Mouse (Mus musculus) CD4-positive naive resting alpha-beta T cell, adult 76 days (primary cell): ENCODE data around the gene Gpx1. TPM values are rescaled to one million over a fixed set of nuclear protein-coding genes. Genes with fewer than 3 reads are reported as not detected.

Experiments used
- total RNA-seq: library from RNA; stranded (reverse); gene quantifications from one replicate; pipeline ENCODE4 v1.2.4, GENCODE M21; 2023

The Gpx1 gene
- total RNA-seq = 164 TPM

DNA sequence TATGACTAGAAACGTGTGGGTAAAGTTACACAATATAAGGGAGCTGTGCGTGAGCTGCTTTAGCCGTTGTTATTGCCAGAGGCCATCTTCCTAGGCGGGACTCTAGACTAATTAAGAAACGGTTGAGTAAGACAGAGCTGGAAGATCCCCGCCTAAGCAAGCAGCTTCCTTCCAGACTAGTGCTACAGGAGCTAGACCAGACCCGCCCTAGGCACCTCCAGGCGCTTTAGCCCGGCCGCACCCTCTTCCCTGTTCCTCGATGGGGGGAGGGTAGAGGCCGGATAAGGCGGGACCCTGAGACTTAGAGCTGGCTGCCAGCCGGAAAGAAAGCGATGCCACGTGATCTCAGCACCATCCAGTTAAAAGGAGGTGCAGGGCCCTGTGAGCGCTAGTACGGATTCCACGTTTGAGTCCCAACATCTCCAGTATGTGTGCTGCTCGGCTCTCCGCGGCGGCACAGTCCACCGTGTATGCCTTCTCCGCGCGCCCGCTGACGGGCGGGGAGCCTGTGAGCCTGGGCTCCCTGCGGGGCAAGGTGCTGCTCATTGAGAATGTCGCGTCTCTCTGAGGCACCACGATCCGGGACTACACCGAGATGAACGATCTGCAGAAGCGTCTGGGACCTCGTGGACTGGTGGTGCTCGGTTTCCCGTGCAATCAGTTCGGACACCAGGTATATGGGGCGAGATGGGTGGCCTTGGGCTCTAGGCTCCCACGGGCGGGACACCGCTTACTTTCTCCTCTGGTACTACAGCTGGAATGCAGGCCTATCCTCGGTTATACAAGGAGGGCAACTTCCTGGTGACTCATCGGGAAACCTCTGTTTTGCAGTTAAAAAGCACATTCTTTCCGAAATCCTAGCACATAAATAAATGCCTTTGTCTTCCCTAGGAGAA, at the start of gene Gpx1:
Gene Gpx1, plus strand, starts transcription at position 18 of the 896 bp plus-strand sequence.

DNA sequence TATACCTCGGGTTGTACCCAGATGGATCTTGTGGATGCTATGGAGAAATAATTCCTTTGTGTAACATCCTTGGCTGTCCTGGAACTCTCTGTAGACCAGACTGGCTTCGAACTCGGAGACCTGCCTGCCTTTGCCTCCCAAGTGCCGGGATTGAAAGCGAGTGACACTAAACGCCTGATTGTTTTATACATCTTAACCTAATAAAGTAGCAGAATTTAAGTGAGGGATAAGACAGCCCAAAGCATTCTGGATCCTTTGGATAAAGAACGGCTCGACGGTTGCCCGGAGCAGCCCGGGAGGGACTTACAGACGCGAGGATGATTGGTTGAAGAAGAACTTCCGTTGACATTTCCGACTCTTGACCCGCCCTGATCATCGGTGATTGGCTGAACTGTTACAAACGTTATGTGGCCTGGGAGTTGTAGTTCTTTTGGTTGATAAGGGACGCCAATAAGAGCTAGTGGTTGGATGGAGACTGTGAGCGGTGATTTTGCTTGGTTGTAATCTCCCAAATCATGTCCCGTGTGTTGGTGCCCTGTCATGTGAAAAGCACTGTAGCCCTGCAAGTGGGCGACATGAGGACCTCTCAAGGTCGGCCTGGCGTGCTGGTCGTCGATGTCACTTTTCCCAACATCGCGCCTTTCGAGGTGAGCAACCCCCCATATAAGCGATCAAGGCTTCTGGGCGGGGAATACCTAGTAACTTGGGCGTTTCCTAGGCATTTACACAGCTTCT, 48.5 kb upstream of the Gpx1 start, which contains the start of gene Nicn1:
Gene Nicn1, plus strand, starts transcription at position 414 of the 735 bp plus-strand sequence.

DNA sequence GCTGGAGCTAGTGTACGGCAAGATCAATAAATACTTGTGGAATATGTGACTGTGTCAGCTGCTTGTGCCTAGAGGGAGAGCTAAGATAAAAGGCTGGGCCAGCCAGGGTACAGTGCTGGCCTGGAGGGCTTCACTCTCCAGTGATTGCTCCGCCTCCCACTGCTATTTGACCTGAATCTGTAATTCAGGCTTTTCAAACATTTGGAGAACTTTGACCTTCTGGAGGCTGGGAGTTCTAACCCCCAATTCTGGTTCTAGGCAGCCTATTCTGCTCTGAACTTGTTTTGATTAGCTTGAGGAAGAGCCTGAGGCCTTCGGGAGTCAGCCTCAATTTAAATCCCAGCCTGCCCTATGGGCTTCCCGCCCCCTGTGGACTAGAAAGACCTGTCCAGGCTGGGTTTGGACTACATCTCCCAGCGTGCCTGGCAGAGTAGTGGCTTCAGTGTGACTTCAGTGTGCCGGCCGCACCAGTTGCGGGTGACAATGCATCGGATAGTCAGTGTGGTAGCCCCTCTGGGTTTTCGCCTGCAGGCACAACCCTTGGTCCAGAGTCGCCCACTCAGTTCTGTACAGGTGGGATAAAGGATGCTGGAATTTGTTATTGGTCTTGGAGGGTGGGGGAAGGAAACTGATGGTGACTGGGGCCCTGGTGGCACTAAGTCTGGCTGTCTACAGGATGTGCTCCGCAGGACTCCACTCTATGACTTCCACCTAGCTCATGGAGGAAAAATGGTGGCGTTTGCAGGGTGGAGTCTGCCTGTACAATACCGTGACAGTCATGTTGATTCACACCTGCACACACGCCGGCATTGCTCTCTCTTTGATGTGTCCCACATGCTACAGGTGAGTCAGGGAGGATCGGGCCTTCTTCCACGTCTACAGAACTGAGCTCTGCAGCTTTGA, 42.0 kb upstream of the Gpx1 start, which contains the start of gene Amt:
Gene Amt, plus strand, starts transcription at position 401 of the 903 bp plus-strand sequence.

DNA sequence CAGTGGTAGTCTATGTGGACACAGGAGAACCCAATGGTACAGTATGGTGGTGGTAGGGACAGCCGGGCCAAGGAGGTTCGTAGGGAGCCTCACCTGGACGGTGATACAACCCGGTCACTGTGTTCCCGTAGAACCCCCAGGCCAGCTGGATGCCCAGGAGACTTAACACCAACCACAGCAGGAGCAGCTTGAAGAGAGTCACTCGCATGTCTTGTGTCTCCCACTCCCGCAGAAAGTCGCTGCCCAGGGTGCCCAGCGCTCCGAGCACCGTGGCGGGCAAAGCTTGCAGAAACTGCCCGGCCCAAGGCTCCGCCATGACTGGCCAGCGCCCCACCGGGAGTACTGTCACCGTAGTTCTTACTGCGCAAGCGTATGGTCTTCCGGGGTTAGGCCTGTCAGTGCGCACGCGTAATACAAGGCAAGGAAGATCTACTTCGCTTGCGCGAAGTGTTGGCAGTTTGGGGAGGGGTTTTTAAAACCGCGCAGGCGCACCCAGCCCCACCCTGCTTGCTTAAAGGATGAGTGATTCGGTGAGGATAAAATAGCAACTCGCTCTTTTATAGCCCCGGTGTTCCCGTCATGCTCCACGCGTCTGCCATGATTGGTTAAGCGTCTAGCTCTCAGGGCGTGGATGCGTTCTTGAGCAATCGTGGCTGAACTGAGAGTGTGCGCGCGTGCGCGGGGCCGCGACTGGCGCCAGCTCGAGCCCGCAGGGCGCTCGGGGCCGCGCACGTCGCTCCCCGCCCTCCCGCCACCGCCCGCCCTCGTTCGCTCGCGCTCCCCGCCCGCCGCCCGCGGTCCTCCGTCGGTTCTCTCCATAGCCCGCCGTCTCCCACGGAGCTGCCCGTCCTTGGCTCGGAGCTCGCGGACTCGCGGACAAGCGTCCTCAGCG, 32.8 kb upstream of the Gpx1 start, which contains the start of the genes Rhoa and Tcta:
Gene Rhoa, plus strand, starts transcription at position 501 of the 892 bp plus-strand sequence.
Gene Tcta, minus strand, starts transcription at position 532 of the 892 bp plus-strand sequence.

DNA sequence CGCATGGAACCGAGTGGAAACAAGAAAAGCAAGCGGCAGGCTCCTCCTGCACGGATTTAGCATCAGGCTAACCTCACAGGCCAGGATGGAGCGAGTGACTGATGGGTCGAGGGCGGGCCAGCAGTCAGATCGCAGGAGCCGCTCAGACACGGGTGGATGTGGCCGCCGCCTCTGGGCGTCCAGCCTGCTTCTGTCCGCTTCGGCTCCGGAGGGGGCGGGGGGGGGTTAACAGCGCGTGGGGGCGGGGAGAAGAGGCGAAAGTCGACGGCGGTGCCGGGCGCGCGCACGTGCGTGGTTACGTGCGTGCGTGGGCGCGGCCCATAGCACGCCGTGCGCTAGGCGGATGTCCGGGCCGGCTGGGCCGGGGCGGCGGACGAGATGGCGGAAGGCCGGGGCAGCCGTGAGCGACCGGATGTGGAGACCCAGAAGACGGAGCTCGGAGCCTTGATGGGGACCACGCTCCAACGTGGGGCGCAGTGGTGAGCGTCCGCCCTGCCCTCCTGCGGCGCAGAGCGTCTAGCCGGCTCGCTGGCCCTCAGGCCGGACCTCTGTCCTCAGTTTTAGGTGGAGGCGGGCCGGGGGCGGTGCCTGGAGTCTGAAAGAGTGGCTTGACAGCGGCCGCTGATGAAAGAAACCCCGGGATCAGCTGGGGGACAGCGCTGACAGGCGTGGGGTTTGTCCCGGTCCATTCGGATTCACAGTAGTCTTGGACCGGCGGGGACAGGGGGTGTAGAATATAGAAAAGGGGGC, 9.0 kb downstream of the Gpx1 start, which contains the start of gene Usp4:
Gene Usp4, plus strand, starts transcription at position 314 of the 750 bp plus-strand sequence.

Other genes with a start within 250 kb of the Gpx1 start
- 121 TPM for gene Apeh, start 244.3 kb upstream of the Gpx1 start, total RNA-seq
- 0.50 TPM for gene Bsn, start 148.5 kb upstream of the Gpx1 start, total RNA-seq
- 21.3 TPM for gene Dag1, start 74.9 kb upstream of the Gpx1 start, total RNA-seq
- 2.4 TPM for gene Nicn1, start 48.5 kb upstream of the Gpx1 start, total RNA-seq
- 1.4 TPM for gene Amt, start 42.0 kb upstream of the Gpx1 start, total RNA-seq
- gene Rhoa, start 32.8 kb upstream of the Gpx1 start, total RNA-seq = 371 TPM
- 7.6 TPM for gene Tcta, start 32.7 kb upstream of the Gpx1 start, total RNA-seq
- 142 TPM for gene Usp4, start 8.9 kb downstream of the Gpx1 start, total RNA-seq
- gene 1700102P08Rik, start 53.9 kb downstream of the Gpx1 start, total RNA-seq = 4.2 TPM
- not detected for gene Ccdc36, start 89.6 kb downstream of the Gpx1 start, total RNA-seq
- gene BC048562, start 97.6 kb downstream of the Gpx1 start, total RNA-seq = not detected
- 24.7 TPM for gene Ccdc71, start 121.6 kb downstream of the Gpx1 start, total RNA-seq
- gene Klhdc8b, start 122.7 kb downstream of the Gpx1 start, total RNA-seq = 5.7 TPM
- 0.59 TPM for gene Lamb2, start 140.8 kb downstream of the Gpx1 start, total RNA-seq
- 325 TPM for gene Usp19, start 151.7 kb downstream of the Gpx1 start, total RNA-seq
- 200 TPM for gene Qars, start 168.8 kb downstream of the Gpx1 start, total RNA-seq
- 248 TPM for gene Qrich1, start 177.9 kb downstream of the Gpx1 start, total RNA-seq
- gene Impdh2, start 221.4 kb downstream of the Gpx1 start, total RNA-seq = 155 TPM
- 24.1 TPM for gene Ndufaf3, start 228.5 kb downstream of the Gpx1 start, total RNA-seq
- 51.5 TPM for gene Dalrd3, start 231.0 kb downstream of the Gpx1 start, total RNA-seq
- 26.5 TPM for gene Wdr6, start 239.8 kb downstream of the Gpx1 start, total RNA-seq